Mouse (Mus musculus) ES-E14 (cell line): Measurements from ENCODE around the gene Grrp1. TPM values are rescaled to one million over a fixed set of nuclear protein-coding genes. Genes with fewer than 3 reads are reported as not detected.
A peak's percentile ranks its signal among the peaks of the same experiment; 100 is the strongest.

ENCODE experiments used
- DNase-seq: peaks from one replicate; pipeline ENCODE4 v3.0.0-alpha.2; 2013; ENCODE audit warnings: low read depth, low spot score
- H3K27ac ChIP-seq: 2 replicates; pipeline ENCODE4 v1.5.1; 2012; ENCODE audit warnings: low read depth, mild to moderate bottlenecking, low read length, moderate library complexity, mixed read lengths; ENCODE audit not compliant: poor library complexity, insufficient read depth, severe bottlenecking
- H3K36me3 ChIP-seq: 2 replicates; pipeline ENCODE4 v1.6.1; 2012; ENCODE audit warnings: mild to moderate bottlenecking, low read length, moderate library complexity, mixed read lengths; ENCODE audit not compliant: control insufficient read depth, poor library complexity, insufficient read depth, severe bottlenecking
- H3K4me1 ChIP-seq, 2 experiments: fragments of 150-350 bp in 1 of 2; sonication (generic) in 1 of 2; 2 replicates each; pipeline ENCODE4 v1.6.1; 2012; ENCODE audit warnings: low read length in 2 of 2, mild to moderate bottlenecking in 1 of 2, mixed read lengths in 1 of 2; ENCODE audit not compliant: control insufficient read depth in 2 of 2, insufficient read depth in 2 of 2, poor library complexity in 1 of 2
- H3K4me3 ChIP-seq, 2 experiments: fragments of 150-350 bp in 1 of 2; sonication (generic) in 1 of 2; 2 replicates each; pipeline ENCODE4 v1.5.1; 2012; ENCODE audit warnings: low read length in 2 of 2, low read depth in 1 of 2, mild to moderate bottlenecking in 1 of 2, mixed read lengths in 1 of 2; ENCODE audit not compliant: insufficient read depth in 1 of 2, poor library complexity in 1 of 2, severe bottlenecking in 1 of 2
- H3K9ac ChIP-seq: 2 replicates; pipeline ENCODE4 v1.6.1; 2012; ENCODE audit warnings: low read depth, mild to moderate bottlenecking, low read length, mixed read lengths; ENCODE audit not compliant: poor library complexity, insufficient read depth, severe bottlenecking
- H3K9me3 ChIP-seq: fragments of 150-350 bp; sonication (generic); 2 replicates; pipeline ENCODE4 v1.6.1; 2012; ENCODE audit warnings: low read depth, mild to moderate bottlenecking, low read length; ENCODE audit not compliant: control insufficient read depth, insufficient read depth
- CHD2 ChIP-seq: IDR thresholded peaks from 2 replicates; pipeline ENCODE4 v1.6.1; 2014; ENCODE audit warnings: mild to moderate bottlenecking, low read depth, low read length, inconsistent platforms
- HCFC1 ChIP-seq: IDR thresholded peaks from 2 replicates; pipeline ENCODE4 v1.6.1; 2012; ENCODE audit warnings: low read length, inconsistent platforms, borderline replicate concordance; ENCODE audit not compliant: insufficient read depth
- MAFK ChIP-seq: IDR thresholded peaks from 2 replicates; pipeline ENCODE4 v1.6.1; 2014; ENCODE audit warnings: mild to moderate bottlenecking, low read depth, low read length, inconsistent platforms; ENCODE audit not compliant: insufficient read depth
- ZC3H11A ChIP-seq: IDR thresholded peaks from 2 replicates; pipeline ENCODE4 v1.6.1; 2012; ENCODE audit warnings: low read depth, mild to moderate bottlenecking, inconsistent platforms, low read length, borderline replicate concordance
- ZNF384 ChIP-seq: IDR thresholded peaks from 2 replicates; pipeline ENCODE4 v1.6.1; 2012; ENCODE audit warnings: low read depth, low read length, inconsistent platforms
- in situ Hi-C, 2 experiments: fragments of 600-800 bp; cut with MboI; formaldehyde crosslinking; loops; one replicate each; pipeline ENCODE4 v1.15.1; 2025; ENCODE audit warnings: low sequenced_read_pairs in 2 of 2, inconsistent platforms in 1 of 2; ENCODE audit not compliant: unreplicated experiment in 2 of 2
- total RNA-seq: library from RNA; depleted of rRNA; stranded (reverse); fragments of 300-350 nt; gene quantifications from 2 replicates; pipeline ENCODE4 v1.2.3, GENCODE M21; 2012; rRNA removed

Grrp1 gene
- 1.6 and 2.2 TPM in 2 replicates for total RNA-seq

DNA sequence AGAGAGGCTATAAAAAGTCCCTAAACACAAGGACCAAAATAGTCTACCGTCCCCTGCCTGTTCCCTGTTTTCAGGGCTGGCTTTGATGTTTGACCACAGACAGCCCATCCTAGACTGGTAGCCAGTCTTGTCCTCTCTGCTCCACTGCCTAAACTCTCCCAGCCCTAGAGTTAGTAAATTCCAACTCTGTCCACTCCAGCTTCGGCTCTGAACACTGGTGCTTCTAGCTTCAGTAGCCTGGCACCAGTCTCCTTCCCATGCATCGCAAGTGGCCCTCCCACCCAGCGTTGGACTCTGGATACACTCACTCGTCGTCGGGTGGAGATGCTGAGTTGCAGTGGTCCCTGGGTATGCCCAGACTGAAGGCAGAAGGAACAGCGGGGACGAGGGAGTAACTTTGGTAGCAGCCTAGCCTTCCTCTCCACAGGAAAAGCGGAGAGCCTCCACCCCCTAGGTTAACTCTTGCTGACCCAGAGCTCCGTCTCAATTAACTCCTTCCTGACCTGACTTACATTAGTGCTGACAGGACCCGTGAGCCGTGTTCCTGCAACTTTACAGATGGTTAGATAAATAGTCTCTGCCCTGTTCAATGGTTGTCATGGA lies at the start of gene Grrp1:
Gene Grrp1, minus strand, starts transcription at position 385 of the 603 bp plus-strand sequence.
- no peak for DNase-seq
- Histone ChIP-seq H3K27ac (no peak within 1 kb of the TSS), H3K9ac (peak within 1 kb of the TSS; percentile 49), H3K4me1 (peaks cover 12 to 44% of the 10 kb centered on the region in 2 experiments), H3K4me3 (peak within 1 kb of the TSS in 1 of 2 experiments; percentile 57; a peak in 3 of 4 replicates), H3K36me3 (no peaks in the 10 kb centered on the region), H3K9me3 (no peaks in the 10 kb centered on the region)
- no peak for TF ChIP-seq MAFK
- no peak for TF ChIP-seq ZNF384
- no peak for TF ChIP-seq ZC3H11A
- TF ChIP-seq HCFC1, result no peak
- TF ChIP-seq CHD2, result no peak
- in situ Hi-C loops, result no loop called here

DNA sequence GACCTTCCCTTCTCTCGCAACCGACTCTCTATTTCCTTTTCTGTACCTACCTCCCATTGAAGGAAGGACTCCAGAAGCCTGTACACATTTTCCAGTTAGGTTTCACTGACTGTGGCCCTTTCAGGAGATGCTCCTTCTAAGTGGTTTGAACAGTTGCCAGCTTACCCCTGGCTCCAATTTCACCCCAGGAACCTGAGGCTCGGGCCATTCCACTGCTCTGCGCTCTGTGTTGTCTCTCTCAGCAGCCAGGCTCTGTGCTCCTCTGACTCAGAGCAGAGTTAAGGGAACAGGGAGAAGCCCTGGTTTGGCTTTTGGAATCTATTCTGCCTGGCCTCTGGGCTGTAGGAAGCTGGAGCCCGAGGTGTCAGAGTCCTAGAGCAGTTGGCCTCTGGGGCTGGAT lies 48.2 kb upstream of the Grrp1 start:
- DNase-seq, result no peak
- H3K27ac ChIP-seq, result no peak overlapping the region
- in situ Hi-C loops, result no loop called here

DNA sequence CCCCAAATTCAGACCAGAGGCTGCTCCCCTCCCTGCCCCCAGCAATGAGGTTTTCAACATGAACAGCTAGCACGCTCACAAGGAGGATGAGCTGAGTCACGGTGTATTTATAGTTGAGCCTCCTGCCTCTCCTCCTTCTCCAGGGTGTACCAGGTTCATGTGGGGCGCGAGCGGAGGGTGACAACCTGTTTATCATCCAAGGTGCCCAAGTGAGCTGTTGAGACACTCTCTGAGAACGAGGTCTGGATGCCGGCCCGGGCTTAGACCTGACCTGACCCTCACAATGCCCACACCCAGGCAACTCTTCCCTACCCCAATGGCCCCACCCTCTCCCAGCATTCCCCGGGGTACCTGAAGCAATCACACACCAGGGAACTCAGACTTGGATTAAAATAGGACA lies 46.4 kb upstream of the Grrp1 start:
- peaks cover 0 to 15% of the 10 kb centered on the region in 2 experiments; a peak in 1 of 4 replicates for H3K4me1 ChIP-seq
- no peaks in the 10 kb centered on the region for H3K9me3 ChIP-seq
- in situ Hi-C loops, result no loop called here
- TF ChIP-seq CHD2, result no peak
- no peak for TF ChIP-seq ZC3H11A
- no peak for TF ChIP-seq ZNF384
- TF ChIP-seq MAFK, result no peak
- TF ChIP-seq HCFC1, result no peak
- H3K4me3 ChIP-seq, result peak overlapping the region; percentile 21 to 60; a peak in 3 of 4 replicates
- no peaks in the 10 kb centered on the region for H3K36me3 ChIP-seq
- DNase-seq, result no peak
- no peak overlapping the region; the same call in 1 of the 2 replicates for H3K9ac ChIP-seq
- no peak overlapping the region for H3K27ac ChIP-seq

More for the DNA sequence above, 48.2 kb upstream of the Grrp1 start:
- Histone ChIP-seq H3K4me3 (no peak overlapping the region), H3K9me3 (no peaks in the 10 kb centered on the region), H3K9ac (peak overlapping the region; percentile 58; the same call in 1 of the 2 replicates), H3K4me1 (peaks cover under 1 to 15% of the 10 kb centered on the region in 2 experiments; a peak in 1 of 4 replicates), H3K36me3 (no peaks in the 10 kb centered on the region)
- TF ChIP-seq CHD2 (no peak), ZNF384 (no peak), MAFK (no peak), HCFC1 (no peak)

DNA sequence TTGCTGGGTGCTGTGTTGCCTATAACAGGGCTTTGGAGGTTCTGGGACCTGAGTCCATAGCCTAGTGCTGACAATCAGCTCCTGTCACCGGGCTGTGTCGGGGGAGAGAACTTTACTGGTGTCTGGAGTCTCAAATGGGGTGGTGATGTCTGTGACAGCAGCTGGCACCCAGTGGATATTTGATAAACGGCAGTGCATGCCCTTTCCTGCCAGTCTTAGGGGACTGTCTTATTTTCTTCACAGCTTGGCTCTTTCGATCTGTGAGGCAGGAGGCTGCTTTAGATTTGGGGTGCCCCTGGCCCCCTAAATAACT lies 45.5 kb upstream of the Grrp1 start:
- H3K36me3 ChIP-seq, result no peaks in the 10 kb centered on the region
- no peak for TF ChIP-seq ZC3H11A
- TF ChIP-seq HCFC1, result no peak
- no peak for TF ChIP-seq MAFK
- TF ChIP-seq ZNF384, result no peak
- no peak for TF ChIP-seq CHD2
- no peaks in the 10 kb centered on the region for H3K9me3 ChIP-seq
- no peak overlapping the region for H3K9ac ChIP-seq
- H3K27ac ChIP-seq, result no peak overlapping the region
- no peak overlapping the region for H3K4me3 ChIP-seq
- no peak for DNase-seq
- peaks cover 0 to 15% of the 10 kb centered on the region in 2 experiments; a peak in 1 of 4 replicates for H3K4me1 ChIP-seq
- in situ Hi-C loops, result no loop called here
